Mouse (Mus musculus): ENCODE data around the gene Olfr222. TPM values are rescaled to one million over a fixed set of nuclear protein-coding genes. Genes with fewer than 3 reads are reported as not detected.
"Not testable (repeated sequence)": the region's sequence is repeated elsewhere in the genome, so short reads cannot be mapped to it uniquely, and the experiment has no call there.

The Olfr222 gene
- total RNA-seq (2021) (not detected), polyA plus RNA-seq (2012; rRNA removed) (not detected in 2 replicates)
- long read RNA-seq: 0 reads

DNA sequence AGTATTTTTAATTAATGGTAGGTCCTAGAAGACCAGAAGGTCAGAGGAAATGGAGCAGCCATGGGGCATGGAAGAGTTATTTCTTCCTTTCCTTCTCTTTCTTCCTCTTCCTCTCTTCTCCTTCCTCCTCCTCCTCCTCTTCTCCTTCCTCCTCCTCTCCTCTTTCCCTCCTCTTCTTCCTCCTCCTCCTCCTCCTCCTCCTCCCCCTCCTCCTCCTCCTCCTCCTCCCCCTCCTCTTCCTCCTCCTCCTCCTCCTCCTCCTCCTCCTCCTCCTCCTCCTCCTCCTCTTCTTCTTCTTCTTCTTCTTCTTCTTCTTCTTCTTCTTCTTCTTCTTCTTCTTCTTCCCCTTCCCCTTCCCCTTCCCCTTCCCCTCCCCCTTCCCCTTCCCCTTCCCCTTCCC, at the start of gene Olfr222:
Gene Olfr222 (minus strand): TSS at position 101 of the 400 bp plus-strand sequence.
- H3K4me3 ChIP-seq; intact Hi-C loops (cut with DNase I); H3K36me3 ChIP-seq (ENCODE audit: control insufficient read depth, insufficient read depth, low read length): not testable (repeated sequence)

DNA sequence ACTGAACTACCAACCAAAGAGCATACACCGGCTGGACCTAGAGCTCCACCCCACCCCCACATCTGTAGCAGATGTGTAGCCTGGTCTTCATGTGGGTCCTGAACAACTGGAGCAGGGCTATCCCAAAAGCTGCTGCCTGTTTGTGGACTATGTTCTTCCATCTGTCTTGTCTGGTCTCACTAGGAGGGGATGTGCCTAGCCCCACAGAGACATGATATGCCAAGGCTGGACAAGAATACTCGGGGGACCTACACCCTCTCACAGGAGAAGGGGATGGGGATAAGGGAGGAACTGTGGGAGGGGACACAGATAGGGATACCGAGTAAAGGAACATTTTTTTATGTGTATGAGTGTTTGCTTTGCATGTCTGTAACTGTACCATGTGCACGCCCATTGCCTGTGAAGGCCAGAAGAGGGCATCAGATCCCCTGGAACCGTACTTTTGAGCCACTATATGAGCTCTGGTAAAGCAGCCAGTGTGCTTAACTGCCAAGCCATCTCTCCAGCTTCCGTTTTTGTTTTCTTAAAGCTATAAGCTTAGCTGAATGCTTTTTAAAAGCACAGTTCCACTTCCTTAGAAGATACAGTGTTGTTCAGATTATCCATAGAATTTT, 48.1 kb upstream of the Olfr222 start:
- intact Hi-C loops (cut with DNase I): loop anchor here (1.0 to 2.0 kb wide), 2 partner anchors 122 to 155 kb away; no protein-coding TSS in a partner anchor

More for the DNA sequence above, at the start of gene Olfr222:
- H3K9ac ChIP-seq (ENCODE audit: low read depth, low read length); H3K27me3 ChIP-seq (ENCODE audit: control insufficient read depth, insufficient read depth, low read length); H3K27ac ChIP-seq; H3K4me1 ChIP-seq (ENCODE audit: control insufficient read depth, insufficient read depth, low read length); DNase-seq; H3K79me2 ChIP-seq (replicated peaks; ENCODE audit: control insufficient read depth, insufficient read depth, low read length): not testable (repeated sequence)

DNA sequence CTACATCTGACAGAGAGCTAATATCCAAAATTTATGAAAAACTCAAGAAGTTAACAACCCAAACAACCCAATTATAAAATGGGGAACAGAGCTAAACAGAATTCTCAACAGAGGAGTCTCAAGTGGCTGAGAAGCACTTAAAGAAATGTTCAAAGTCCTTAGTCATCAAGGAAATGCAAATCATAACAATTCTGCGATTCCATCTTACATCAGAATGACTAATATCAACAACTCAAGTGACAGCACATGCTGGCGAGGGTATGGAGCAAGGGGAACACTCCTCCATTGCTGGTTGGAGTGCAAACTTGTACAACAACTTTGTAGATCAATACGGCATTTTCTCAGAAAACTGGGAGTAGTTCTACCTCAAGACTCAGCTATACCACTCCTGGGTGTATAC, 46.2 kb upstream of the Olfr222 start:
- no peak for DNase-seq
- no peak overlapping the region for H3K4me3 ChIP-seq
- intact Hi-C loops (cut with DNase I): no loop called here
- H3K79me2 ChIP-seq (replicated peaks; ENCODE audit: control insufficient read depth, insufficient read depth, low read length): no peaks in the 10 kb centered on the region
- H3K36me3 ChIP-seq (ENCODE audit: control insufficient read depth, insufficient read depth, low read length): no peaks in the 10 kb centered on the region
- H3K4me1 ChIP-seq (ENCODE audit: control insufficient read depth, insufficient read depth, low read length): no peaks in the 10 kb centered on the region
- H3K9ac ChIP-seq (ENCODE audit: low read depth, low read length): no peak overlapping the region
- 61% methylated on average over 3 of the region's 3 CpGs for WGBS
- H3K27ac ChIP-seq: no peak overlapping the region
- H3K27me3 ChIP-seq (ENCODE audit: control insufficient read depth, insufficient read depth, low read length): no peaks in the 10 kb centered on the region
- TF ChIP-seq POLR2A (IDR thresholded peaks at IDR 0.05; ENCODE audit: insufficient read depth, low read depth, low read length): no peak
- no peak for TF ChIP-seq EP300 (IDR thresholded peaks at IDR 0.05; ENCODE audit: insufficient read depth, low read depth, low read length)
- TF ChIP-seq CTCF (IDR thresholded peaks at IDR 0.05): no peak

More for the DNA sequence above, 48.1 kb upstream of the Olfr222 start:
- Histone ChIP-seq H3K4me1 (ENCODE audit: control insufficient read depth, insufficient read depth, low read length) (no peaks in the 10 kb centered on the region), H3K36me3 (ENCODE audit: control insufficient read depth, insufficient read depth, low read length) (no peaks in the 10 kb centered on the region), H3K4me3 (no peak overlapping the region), H3K9ac (ENCODE audit: low read depth, low read length) (no peak overlapping the region), H3K79me2 (replicated peaks; ENCODE audit: control insufficient read depth, insufficient read depth, low read length) (no peaks in the 10 kb centered on the region), H3K27ac (no peak overlapping the region), H3K27me3 (ENCODE audit: control insufficient read depth, insufficient read depth, low read length) (no peaks in the 10 kb centered on the region)
- TF ChIP-seq CTCF (IDR thresholded peaks at IDR 0.05): peak; percentile 91
- TF ChIP-seq EP300 (IDR thresholded peaks at IDR 0.05; ENCODE audit: insufficient read depth, low read depth, low read length): peak; percentile 66; the same call in 1 of the 2 replicates
- no peak for TF ChIP-seq POLR2A (IDR thresholded peaks at IDR 0.05; ENCODE audit: insufficient read depth, low read depth, low read length)
- WGBS: 23% methylated on average over 6 of the region's 6 CpGs
- peak; percentile 60 to 64 for DNase-seq

DNA sequence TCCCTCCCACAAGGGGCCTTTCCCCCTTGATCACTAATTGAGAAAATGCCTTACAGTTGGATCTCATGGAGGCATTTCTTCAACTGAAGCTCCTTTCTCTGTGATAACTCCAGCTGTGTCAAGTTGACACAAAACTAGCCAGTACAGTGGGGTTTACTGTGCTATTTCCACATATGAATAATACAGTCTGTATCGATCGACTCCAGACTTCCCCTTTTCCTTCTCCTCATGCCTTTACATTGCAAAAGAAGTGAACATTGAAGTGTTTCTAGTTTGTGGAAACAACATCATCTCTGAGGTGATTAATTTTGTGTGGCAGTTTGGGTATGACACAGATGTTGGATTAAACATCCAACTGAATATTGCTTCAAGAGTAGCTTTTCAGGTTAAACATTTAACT, 41.0 kb upstream of the Olfr222 start:
- H3K4me1 ChIP-seq (ENCODE audit: control insufficient read depth, insufficient read depth, low read length); H3K27ac ChIP-seq; H3K9ac ChIP-seq (ENCODE audit: low read depth, low read length); H3K36me3 ChIP-seq (ENCODE audit: control insufficient read depth, insufficient read depth, low read length); H3K27me3 ChIP-seq (ENCODE audit: control insufficient read depth, insufficient read depth, low read length); intact Hi-C loops (cut with DNase I); DNase-seq; H3K79me2 ChIP-seq (replicated peaks; ENCODE audit: control insufficient read depth, insufficient read depth, low read length); H3K4me3 ChIP-seq: not testable (repeated sequence)
- WGBS: 86% methylated on average over 2 of the region's 2 CpGs

DNA sequence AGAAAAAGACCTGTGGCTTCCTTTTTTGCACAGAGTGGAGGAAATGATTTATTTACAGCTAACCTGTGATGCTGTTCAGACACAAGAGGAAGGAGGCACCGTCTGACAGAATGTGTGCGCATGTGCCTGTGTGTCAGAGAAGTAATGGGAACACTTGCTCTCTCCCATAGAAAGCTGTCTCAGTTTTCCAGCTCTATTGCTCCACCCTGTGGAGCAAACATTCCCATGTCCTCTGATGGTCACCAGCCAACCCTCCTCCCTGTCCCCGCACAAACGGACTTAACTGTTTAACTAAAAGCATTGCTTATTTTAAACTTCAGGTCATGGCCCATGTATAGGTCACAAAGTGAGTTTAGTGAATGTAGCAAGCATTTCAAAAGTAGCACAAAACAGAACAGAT, 38.1 kb upstream of the Olfr222 start:
- H3K27me3 ChIP-seq (ENCODE audit: control insufficient read depth, insufficient read depth, low read length): no peaks in the 10 kb centered on the region
- WGBS: 16% methylated on average over 4 of the region's 4 CpGs
- intact Hi-C loops (cut with DNase I): loop anchor here (5.0 kb wide), 2 partner anchors 87 to 312 kb away; partner anchors contain the start of gene Zkscan17
- no peak overlapping the region for H3K27ac ChIP-seq
- no peak overlapping the region for H3K9ac ChIP-seq (ENCODE audit: low read depth, low read length)
- H3K4me1 ChIP-seq (ENCODE audit: control insufficient read depth, insufficient read depth, low read length): no peaks in the 10 kb centered on the region
- no peaks in the 10 kb centered on the region for H3K36me3 ChIP-seq (ENCODE audit: control insufficient read depth, insufficient read depth, low read length)
- TF ChIP-seq CTCF (IDR thresholded peaks at IDR 0.05) (peak; percentile 66), POLR2A (IDR thresholded peaks at IDR 0.05; ENCODE audit: insufficient read depth, low read depth, low read length) (no peak)
- DNase-seq: no peak
- H3K79me2 ChIP-seq (replicated peaks; ENCODE audit: control insufficient read depth, insufficient read depth, low read length): no peaks in the 10 kb centered on the region
- no peak overlapping the region for H3K4me3 ChIP-seq

DNA sequence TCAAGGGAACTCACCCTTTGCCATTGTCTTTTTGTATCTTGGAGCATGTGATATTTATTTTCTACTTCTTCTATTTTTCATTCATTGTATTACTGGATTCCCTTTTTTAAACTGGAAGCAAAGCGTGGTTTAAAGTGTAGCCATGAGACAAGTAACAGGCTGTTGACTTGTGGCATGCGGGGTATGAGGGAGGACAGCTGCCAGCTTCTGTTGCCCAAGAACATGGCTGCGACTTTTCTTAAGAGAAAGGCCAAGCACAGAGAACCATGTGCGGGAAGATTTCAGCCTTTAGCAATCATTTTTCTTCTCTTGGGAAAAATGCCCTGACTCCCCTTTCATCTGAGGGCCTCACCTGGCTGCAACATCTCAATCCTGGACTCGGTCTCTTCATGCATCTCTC, 35.6 kb upstream of the Olfr222 start:
- TF ChIP-seq CTCF (IDR thresholded peaks at IDR 0.05) (no peak), POLR2A (IDR thresholded peaks at IDR 0.05; ENCODE audit: insufficient read depth, low read depth, low read length) (no peak), EP300 (IDR thresholded peaks at IDR 0.05; ENCODE audit: insufficient read depth, low read depth, low read length) (no peak)
- no peak for DNase-seq
- Histone ChIP-seq H3K27ac (no peak overlapping the region), H3K9ac (ENCODE audit: low read depth, low read length) (no peak overlapping the region), H3K36me3 (ENCODE audit: control insufficient read depth, insufficient read depth, low read length) (no peaks in the 10 kb centered on the region), H3K4me1 (ENCODE audit: control insufficient read depth, insufficient read depth, low read length) (no peaks in the 10 kb centered on the region), H3K79me2 (replicated peaks; ENCODE audit: control insufficient read depth, insufficient read depth, low read length) (no peaks in the 10 kb centered on the region), H3K27me3 (ENCODE audit: control insufficient read depth, insufficient read depth, low read length) (no peaks in the 10 kb centered on the region), H3K4me3 (no peak overlapping the region)
- intact Hi-C loops (cut with DNase I): loop anchor here (5.0 kb wide), 2 partner anchors 84 to 309 kb away; partner anchors contain the start of gene Zkscan17
- WGBS: 65% methylated on average over 5 of the region's 5 CpGs

Data from heart, adult 2 months (tissue).